Mouse (Mus musculus): ENCODE measurements around the gene Aurkb.

GRCm38 (mm10) chr11:69096360-69096986 lies 51.0 kb downstream of the Aurkb start:
- no peak for TF ChIP-seq CTCF (IDR thresholded peaks at IDR 0.05; ENCODE audit: borderline replicate concordance, insufficient read depth, low read length)
- no peak for TF ChIP-seq POLR2A (IDR thresholded peaks at IDR 0.05; ENCODE audit: low read depth, low read length)

Data from embryonic fibroblast, embryonic 13.5 days (primary cell).